Mouse (Mus musculus) R1 (cell line): ENCODE measurements at regions not wholly inside any gene's neighbourhood (a gene's known extent, or its start where the extent isn't known, plus 50 kb on each side); places are given as distances from the start of the nearest gene placed in this dataset.

Source experiments
- DNase-seq: peaks from one replicate; pipeline ENCODE4 v3.0.0-alpha.2; 2018; ENCODE audit warnings: low read depth, low spot score

DNA sequence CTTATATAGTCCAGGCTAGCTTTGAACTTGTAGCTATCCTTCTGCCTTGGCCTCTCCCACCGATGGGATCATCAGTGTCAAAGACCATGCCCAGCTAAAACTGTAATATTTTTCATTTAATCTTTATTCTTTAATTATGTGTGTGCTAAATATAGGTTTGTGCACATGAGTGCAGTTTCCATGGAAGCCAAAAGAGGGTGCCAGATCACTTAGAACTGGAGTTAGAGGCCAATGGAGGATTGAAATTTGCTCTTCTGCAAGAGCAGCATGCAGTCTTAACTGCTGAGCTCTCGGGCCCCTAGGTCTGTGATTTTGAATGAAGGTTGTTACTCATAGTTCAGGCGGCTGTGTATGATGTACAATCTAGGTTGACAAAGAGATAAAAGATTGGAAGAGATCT, 66.6 kb upstream of the Slc22a22 start:
- DNase-seq = peak; percentile 3

- peak; percentile 2 for DNase-seq
These were observed 65.2 kb upstream of the Slc22a22 start for GRCm38 (mm10) chr15:57542630-57543029.

DNA sequence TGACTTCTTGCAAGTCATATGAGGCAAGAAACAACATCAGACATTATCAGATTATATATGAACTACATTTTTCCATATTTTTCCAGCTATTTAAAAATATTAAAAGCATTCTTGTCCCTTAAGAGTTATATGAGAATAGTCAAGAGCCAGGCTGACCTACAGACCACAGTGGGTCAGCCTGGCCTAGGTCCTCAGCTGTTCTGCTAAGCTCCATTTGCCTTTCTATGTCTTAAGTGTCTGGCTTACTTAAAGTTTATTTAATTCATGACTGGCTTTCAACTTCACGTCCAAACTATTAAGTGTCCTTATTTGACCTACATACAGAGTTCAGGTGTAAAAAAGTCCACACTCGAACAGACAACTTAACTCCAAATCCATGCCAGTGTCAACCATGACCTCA, 58.1 kb upstream of the Slc22a22 start:
- DNase-seq = no peak
